Mouse (Mus musculus) adrenal gland, postnatal 4 days (tissue): ENCODE measurements around the gene Ppl. TPM values are rescaled to one million over a fixed set of nuclear protein-coding genes. Genes with fewer than 3 reads are reported as not detected.

ENCODE experiments used
- DNase-seq, 2 experiments: peaks; one replicate each; pipeline ENCODE4 v3.0.0; 2021 to 2022; ENCODE audit warnings: low spot score in 2 of 2, mixed read lengths in 2 of 2
- long read RNA-seq, 2 experiments: library from polyadenylated mRNA; stranded (forward); transcript quantifications; one replicate each; pipeline ENCODE4 v2.0.0; 2021
- total RNA-seq, 2 experiments: library from RNA; stranded (reverse); gene quantifications; 2 replicates each; pipeline ENCODE4 v1.2.3; 2021

Gene Ppl
- 1 to 10 TPM; 1.9 to 2.9 TPM for total RNA-seq
- long read RNA-seq, experiment 1, result 0 reads
- long read RNA-seq, experiment 2, full-length matches to known transcripts, result 1 of 2 reads
- long read RNA-seq, experiment 2, partial matches to known transcripts, result 1 of 2 reads
- long read RNA-seq, experiment 2, other reads (novel, unspliced or antisense), result 0 of 2 reads

DNA sequence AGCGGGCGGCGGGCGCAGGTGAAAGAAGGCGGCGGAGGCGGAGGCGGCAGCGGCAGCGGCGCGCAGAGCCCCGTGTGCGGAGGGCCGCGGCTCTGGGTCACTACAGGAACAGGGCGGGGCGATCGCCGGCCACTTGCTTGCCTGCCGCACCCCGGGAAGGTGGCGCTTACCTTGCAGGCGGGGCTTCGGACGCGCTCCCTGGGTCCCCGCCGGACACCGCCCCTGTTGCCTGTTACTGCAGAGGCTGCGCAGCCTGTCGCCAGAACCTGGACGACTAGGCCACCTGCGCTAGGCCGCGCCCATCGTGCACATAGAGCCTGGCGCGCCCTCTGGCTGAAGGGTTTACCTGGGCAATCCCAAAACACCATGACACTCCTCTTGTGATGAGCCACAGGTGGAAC lies at the start of gene Ppl:
Gene Ppl, minus strand, starts transcription at position 21 of the 401 bp plus-strand sequence.
- DNase-seq, result no peak

DNA sequence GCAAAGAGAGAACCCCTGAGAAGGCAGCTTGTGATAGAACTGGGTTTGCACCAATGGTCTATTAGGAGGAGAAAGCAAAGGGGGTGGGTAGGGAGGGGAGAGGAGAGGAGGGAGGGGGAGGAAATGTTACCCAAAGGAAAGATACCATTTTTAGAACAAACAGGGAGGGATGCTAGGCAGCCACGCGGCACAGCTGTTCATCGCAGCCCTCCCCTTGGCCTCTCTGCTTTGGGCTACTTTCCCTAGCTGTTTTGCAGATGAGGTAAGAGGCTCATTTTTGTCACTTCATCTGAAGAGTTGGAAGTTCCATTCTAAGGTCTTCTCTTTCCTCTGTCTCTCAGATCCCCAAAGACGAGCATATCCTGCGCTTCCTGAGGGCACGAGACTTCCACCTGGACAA lies 40.4 kb upstream of the Ppl start:
- DNase-seq, result no peak

DNA sequence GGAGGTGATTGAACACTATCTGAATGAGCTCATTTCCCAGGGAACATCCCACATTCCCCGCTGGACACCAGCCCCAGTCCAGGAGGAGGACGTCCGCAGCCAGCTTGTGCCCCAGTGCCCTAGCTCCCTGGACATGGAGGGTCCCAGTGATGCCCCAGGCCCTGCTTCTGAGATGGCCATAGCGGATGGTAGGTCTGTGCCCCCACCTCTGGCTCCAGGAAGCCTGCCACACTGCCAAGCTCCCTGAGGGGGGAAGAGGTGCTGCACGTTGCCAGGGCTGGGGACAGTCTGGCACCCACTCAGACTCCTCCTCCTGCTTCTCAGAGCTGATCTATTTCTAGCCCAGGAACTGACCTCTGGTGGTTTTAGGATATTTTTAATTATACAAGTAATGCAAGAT lies 36.6 kb upstream of the Ppl start:
- no peak for DNase-seq

DNA sequence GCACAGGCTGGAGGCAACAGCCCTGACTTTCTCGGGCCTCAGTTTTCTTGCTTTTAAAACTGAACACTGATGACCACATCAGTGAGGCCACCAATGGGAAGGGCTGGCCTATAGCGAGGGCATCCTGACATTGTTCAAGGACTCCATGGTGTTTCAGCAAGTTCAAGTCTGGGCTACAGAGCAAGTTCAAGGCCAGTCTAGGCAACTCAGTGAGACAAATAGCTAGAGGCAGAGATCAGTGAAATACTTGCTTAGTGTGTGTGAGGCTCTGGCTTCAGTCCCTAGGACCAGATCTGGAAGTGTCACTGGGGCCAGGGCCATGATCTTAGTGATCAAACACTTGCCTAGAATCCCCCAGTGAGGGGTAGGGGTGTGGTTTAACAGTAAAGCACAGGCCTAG lies 35.8 kb upstream of the Ppl start:
- DNase-seq, result no peak

DNA sequence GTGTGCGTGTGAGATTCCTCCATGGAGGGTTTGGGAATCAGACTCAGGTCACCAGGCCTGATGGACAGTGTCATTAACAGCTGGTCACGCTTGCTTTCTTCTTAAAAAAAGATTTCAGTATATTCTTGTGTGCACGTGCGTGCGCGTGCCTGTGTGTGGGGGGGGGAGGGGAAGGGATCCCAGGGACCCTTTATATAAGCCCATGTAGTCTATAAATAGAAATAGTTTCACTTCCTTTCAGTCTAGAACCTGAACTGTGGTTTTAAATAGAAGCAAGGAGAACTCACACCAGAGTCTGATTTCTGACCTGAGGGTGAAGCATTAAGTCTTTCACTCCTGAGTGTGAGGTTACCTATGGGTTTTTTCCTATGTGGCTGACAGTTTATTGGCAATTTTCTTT lies 32.1 kb upstream of the Ppl start:
- no peak for DNase-seq

DNA sequence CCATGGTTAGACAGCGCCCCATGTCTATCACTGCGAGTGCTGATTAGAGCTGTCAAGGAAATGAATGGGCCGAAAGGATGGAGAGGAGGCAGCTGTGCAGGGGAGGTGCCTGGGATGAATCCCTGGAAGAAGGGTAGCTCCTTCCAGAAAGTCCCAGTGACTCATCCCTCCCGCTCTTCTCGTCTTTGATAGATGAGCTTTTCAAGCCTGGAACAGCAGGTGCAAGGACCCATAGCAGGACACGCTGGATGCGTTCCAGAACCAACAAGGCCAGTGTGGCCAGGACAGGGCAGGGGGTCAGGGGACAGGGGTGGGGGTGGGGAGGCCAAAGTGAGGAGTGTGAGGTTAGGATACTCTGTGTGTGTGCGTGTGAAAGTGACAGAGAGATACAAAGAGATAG lies 27.0 kb upstream of the Ppl start:
- DNase-seq, result no peak

DNA sequence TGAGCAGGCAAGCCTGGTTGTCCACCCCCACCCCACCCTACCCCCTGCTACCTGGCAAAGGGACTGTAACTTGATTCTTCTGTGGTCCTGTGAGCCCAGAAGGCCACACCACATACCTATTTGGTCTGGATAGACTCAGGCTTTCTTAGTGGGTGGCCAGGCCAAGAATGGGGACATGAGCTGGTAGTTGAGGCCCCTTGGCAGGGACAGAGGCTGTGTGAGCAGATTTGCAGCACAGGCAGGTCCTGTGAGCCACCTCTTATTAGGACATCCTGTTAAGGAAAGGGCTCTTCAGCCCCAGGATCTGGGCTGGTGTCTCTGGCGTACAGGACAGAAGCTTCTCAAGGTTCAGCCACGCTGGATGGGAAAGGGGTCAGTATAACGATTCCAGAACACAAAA lies 24.9 kb upstream of the Ppl start:
- DNase-seq, result no peak

DNA sequence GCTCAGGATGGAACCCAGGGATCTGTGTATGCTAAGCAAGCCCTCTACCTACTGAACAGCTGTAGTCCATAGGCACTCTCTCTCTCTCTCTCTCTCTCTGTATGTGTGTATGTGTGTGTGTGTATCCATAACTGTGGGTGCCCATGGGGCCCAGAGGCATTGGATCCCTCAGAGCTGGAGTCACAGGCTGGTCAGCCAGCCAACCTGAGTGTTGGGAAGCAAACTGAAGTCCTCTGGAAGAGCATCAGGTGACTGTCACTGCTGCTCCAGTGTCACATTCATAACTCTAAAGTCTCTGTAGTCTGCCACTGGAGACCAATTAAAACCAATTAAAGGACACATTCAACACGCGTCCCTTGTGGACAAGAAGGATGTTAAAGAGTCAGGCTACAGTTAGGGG lies 24.3 kb upstream of the Ppl start:
- no peak for DNase-seq

DNA sequence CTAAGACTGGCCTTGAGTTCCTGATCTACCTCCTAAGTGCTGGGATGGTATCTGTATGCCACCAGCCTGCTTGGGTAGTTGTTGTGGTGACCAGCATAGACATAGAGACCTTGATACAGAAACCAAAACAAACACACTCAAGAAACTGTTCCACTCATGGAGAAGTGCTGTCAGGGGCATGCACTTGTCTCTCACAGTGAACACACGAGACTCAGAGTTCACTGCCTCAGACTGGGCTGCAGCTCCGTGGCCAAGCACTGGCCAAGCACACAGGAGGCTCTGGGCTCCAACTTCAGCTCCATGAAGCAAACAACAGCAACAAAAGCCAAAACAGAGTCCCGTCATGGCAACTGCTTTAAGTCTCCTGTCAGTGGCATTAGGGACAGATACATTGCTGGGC lies 22.8 kb upstream of the Ppl start:
- no peak for DNase-seq

DNA sequence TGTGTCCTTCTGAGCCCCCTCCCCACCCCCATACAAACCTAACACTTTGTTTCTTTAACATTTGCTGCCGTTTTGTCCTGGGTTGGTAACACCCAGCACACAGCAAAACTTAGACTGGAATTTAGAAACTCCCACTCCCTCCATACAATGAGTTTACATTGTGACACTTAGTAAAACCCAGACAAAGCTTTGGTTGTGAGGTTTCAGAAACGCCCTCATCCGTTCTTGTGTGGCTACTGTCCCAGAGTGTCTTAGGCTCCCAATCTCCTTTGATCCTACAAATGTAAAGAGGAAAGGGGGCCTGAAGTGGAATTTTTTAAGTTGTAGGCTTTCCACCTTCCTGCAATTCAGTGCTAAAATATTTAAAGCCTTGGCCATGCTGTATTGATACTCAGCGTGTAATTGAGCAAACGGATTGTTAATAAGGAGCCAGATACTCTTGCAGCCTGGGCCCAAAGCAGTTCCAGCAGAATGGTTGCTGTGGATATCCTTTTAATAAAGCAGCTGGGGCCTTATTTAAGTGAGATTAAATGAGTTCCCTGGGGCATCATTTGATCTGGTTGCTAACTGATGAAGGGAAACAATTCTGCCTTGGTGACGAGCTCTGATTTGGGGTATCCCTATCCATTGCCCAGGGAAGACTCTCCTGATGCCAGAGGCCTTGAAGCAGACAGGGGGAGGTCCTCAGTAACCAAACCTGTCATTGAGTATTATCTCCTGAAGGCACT lies 21.2 kb upstream of the Ppl start:
- no peak for DNase-seq

DNA sequence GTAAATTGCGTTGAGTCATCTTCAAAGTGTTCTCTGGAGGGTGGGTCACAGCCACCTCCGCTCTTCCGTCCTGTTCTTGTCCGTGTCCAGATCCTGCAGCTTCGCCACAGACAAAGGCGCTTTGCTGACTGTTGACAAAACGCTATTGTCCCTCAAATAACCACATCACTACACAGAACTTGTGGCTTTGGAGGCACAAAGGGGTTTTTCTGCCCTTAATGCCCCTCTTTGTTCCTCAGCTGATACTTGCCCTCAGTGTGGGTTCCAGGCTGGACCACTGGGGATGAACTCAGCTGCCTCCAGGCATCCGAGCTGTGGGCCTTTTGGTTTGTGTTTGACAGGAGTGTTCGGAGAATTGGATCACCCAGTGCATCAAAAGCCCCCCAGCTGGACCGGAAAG lies 18.3 kb upstream of the Ppl start:
- no peak for DNase-seq

DNA sequence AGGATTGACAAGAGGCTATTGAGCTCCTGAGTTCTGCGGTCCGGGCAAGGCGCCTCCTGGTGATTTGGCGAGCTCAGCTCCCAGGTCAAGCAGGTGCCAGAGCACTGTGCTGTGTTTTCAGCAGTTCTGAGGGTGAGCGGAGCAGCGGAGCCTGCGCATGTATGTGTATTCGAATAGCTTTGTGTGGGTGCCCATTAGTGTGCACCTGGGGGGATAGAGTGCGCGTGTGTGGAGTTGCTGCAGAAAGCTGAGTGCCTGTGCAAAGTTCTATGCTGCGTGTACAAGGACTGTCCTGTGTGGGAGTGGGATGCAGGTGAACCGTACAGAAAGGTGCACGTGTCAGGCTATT lies 14.8 kb upstream of the Ppl start, which contains the start of gene Sec14l5:
Gene Sec14l5, plus strand, starts transcription at position 73 of the 349 bp plus-strand sequence.
- DNase-seq, result no peak

DNA sequence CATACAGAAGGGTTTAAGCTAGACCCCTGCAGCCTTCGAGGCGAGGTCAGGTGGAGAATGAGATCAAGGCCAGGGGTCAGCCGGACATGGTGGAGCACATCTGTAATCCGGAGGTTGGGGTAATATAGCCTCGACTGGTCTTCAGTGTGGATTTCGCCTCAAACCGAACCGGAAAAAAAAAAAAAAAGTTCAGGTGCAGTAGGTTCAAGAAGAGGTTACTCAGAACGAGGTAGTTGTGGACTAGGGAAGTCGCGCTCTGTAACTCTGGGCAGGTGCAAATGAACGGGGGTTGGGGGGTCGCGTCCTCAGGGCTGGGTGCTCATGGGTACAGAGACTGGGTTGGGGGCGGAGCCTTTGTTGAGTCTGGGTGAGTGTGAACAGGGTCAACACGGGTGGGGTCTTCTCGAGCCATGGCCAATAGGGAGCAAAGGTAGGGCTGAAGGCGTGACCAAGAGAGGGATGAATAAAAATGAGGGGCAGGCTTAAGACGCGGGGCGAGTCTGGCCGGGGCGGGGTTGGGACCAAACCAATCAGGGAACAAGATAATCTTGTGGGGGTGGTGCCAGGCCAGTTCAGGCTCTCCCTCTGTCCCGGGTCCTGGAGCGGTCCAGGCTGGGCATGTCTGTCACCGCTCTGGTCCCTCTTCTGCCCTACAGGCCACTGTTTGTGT lies 14.3 kb upstream of the Ppl start:
- DNase-seq, result peak in 1 of 2 experiments; percentile 50

DNA sequence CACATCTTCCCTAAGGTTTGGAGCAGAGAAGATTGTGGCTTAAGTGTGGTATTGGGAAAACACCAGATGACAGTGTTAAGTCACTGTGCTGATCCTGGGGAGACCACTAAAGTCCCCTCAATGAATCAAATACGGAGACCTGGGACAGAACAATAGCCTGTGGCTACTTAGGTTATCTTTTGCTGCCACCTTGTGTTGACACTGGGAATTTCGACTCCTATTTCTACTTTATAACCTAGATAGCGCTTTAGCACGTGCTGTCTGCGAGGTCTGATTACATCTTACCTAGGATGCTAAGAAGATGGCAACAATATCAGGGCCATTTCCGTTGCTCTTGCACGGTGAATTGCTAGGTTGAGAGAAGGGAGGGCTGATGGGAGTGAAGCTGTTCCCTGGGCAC lies 13.3 kb upstream of the Ppl start:
- no peak for DNase-seq

DNA sequence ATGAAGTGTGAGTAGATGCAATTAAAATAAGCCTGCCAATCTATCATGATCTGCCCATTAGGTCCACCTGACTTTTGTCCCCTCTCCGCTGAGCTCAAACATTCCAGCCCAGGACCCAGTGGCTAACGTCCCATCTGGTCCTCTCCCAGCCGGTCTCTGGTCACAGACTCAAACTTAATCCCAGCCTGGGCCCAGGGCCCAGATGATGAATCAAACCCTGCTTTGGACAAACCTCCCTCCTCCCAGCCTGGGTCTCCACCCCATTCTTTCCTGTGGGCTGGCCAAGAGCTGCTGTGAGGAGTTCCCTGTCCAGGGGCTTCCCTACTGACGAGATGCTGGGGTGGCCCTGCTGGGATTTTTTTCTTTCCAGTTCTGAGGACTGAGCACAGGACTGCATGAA lies 7.5 kb upstream of the Ppl start:
- no peak for DNase-seq

DNA sequence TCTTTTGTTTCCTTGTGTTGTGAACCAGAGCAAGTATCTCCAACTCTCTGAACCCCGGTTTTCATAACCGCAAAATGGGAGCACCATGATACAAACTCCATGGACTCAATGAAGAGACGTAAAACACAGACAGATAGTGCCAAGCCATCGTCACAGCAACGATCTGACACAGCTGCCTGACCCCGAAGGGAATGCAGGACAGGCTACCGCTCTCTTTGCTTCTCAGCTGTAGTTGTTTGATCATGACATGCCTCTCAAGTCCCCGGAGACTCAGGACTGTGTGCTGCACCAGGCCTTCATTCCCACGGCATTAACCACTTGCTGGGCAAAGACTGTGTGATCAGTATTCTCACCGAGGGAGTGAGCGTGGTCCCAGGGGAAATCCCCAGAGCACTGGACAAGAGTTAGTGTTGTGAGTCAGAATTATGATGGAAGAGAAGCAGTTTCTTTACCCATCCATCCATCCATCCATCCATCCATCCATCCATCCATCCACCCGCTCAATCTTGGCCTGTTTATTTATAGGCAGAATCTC lies 4.9 kb upstream of the Ppl start:
- no peak for DNase-seq

DNA sequence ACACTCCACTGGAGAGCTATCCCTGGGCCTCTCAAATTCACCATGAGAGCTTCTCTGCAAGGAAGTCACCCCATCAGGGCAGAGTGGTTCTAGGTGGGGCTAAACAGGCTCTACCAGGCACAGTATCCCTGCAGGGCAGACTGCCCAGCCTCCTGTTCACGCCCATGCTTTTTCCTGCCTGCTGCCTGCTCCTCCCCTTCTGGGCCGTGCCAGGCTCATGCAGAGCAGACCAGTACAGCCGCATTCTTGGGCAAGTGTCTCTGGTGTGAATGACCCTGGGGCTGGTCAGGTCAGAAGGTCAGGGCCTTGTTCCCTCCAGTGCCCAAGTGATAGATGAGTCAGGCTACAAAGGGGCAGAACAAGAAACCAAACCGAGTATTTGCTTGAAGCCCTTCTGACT lies 4.3 kb upstream of the Ppl start:
- DNase-seq, result peak in 1 of 2 experiments; percentile 40

DNA sequence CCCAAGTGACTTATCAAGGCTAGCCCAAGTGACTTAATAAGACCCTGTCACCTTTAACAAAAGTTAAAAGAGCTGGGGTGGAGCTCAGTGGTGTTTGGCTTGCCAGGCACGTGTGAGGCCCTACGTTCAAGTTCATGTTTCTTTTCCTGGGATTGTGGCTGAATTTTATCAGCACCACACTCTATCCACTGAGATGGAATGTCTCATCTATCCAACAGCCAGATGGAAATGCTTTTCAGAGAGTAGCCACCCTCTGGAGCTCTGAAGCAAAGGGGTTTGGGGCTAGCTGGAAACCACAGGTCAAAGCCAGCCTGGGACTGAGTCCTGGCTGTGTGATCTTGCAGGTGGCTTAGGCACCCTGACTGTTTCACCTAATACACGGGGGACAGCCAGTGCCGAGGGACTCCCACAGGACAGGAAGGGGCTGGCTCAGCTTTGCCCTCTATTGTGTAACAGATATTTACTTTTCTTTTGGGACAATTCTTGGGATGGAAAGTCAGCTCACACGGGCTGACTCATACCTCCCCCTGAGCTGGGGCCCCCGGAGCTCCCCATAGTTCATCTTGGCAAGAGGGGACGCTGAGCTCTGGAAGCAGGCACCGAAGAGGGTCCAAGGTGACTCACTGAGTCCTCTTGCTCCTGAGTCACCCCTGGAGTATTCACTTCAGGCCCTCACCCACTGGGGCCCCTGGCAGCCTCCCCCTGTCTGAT lies 3.5 kb upstream of the Ppl start:
- DNase-seq, result no peak

DNA sequence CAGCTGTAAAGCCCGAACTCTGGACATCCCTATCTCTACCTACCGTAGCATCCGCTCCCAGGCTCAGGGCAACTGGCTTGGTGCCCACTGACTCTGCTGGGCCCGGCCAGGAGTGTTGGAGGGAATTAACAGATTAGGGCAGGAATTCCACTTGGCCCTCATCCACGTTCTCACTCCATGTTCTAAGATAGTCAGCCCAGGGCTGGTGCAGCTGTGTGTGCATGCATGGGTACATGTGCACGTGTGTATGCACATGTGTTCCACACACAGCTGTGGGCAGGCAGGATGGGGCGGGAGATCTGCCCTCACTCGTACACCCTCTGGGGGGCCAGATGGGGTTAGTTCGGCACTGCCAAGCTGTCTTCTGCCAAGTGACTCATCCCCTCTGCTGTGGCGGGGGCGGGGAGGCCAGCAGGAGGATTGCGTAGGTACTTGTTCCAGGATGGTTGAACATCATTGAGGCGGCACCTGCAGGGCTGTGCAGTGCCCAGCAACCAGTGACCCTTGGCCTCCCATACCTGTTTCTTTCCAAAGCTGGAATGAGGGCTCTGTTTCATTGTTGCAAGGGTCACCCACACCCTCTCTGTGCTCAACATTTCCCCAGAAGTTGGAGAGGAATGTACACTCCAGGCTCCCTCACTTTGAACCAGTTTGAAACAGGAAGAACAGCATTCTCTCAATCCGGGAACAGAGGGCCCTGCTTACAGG lies 2.6 kb upstream of the Ppl start:
- DNase-seq, result peak in 1 of 2 experiments; percentile 41

DNA sequence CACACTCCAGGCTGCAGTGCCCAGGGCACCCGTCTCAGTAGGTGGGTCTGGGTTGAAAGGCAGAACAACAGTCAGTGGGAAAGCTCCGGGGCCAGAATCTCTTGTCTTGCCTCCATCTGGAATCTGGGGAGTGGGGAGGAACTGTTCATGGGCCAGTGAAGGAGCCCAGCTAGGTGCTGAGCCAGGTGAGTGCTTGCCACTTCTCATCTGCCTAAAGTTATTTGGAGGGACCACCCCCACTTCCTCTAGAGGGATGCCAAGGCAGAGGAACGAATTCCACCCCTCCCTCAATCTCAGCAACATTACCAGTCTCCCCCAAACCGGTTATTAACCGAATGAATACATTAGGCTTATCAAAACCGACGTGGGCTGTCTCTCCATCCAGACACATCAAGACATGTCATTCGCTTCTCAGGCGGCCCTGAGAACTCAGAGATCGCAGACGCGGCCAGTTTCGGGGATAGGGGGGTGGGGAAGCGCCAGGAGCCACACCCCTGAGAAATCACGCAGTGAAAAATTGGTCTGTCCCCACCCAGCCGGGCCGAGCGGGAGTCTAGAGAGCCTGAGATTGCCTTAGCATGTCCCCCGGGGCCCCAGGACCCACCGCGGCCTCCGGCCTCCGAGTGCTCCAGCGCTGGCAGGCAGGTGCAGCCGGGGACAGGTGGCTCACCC lies 834 bp downstream of the Ppl start:
- DNase-seq, result no peak

DNA sequence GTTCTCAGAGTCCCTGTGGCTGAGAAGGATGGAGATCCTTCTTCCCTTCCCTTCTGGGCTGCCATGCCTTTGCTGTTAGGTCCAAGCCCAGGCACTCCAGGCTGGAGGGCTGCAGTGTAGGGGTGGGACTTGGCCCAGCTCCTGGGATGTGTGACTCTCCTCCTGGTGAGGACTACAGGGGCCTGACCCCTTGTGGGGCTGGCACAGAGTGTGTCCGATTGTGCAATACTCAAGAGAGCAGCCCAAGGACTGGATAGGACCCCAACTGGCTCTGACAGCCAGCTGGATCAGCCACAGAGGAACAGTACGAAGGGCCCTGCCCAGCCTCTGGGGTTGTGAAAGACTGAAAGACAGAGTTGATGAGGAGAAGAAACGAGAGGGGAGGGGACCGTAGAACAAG lies 1.5 kb downstream of the Ppl start:
- peak in 1 of 2 experiments; percentile 23 for DNase-seq
